Mouse (Mus musculus) forebrain, embryonic 16.5 days (tissue): ENCODE results near the gene Wdr18. TPM values are rescaled to one million over a fixed set of nuclear protein-coding genes. Genes with fewer than 3 reads are reported as not detected.

Experiments used
- ATAC-seq: fragments of 200-750 bp; cut with Nextera tagmentation; 2 replicates; pipeline ENCODE4 v1.8.0; 2017; ENCODE audit warnings: mild to moderate bottlenecking, moderate library complexity
- H3K27ac ChIP-seq: fragments of 300-500 bp; sonication (generic); 2 replicates; pipeline ENCODE4 v1.5.1; 2014; ENCODE audit warnings: low read length, control low read depth
- H3K27me3 ChIP-seq: fragments of 300-500 bp; sonication (generic); replicated peaks from 2 replicates; pipeline ENCODE4 v1.6.1; 2014; ENCODE audit warnings: low read length; ENCODE audit not compliant: control insufficient read depth, insufficient read depth
- H3K36me3 ChIP-seq: fragments of 300-500 bp; sonication (generic); 2 replicates; pipeline ENCODE4 v1.6.1; 2014; ENCODE audit not compliant: control insufficient read depth, insufficient read depth
- H3K4me1 ChIP-seq: fragments of 300-500 bp; sonication (generic); replicated peaks from 2 replicates; pipeline ENCODE4 v1.6.1; 2014; ENCODE audit warnings: low read length; ENCODE audit not compliant: control insufficient read depth, insufficient read depth
- H3K4me2 ChIP-seq: fragments of 300-500 bp; sonication (generic); 2 replicates; pipeline ENCODE4 v1.6.1; 2014; ENCODE audit warnings: mild to moderate bottlenecking, low read length, control low read depth
- H3K4me3 ChIP-seq: fragments of 300-500 bp; sonication (generic); replicated peaks from 2 replicates; pipeline ENCODE4 v1.5.1; 2014; ENCODE audit warnings: mild to moderate bottlenecking, low read length, control low read depth
- H3K9ac ChIP-seq: fragments of 300-500 bp; sonication (generic); replicated peaks from 2 replicates; pipeline ENCODE4 v1.6.1; 2014; ENCODE audit warnings: low read depth, low read length, control low read depth
- H3K9me3 ChIP-seq: fragments of 300-500 bp; sonication (generic); 2 replicates; pipeline ENCODE4 v1.6.1; 2016; ENCODE audit warnings: low read length; ENCODE audit not compliant: control insufficient read depth
- WGBS: fragments of 180-500 bp; shearing (Covaris S2); extraction: QIAGEN DNeasy Blood & Tissue Kit; methylation state at CpG from one replicate; pipeline ENCODE4 v1.1.7; 2014; 5-methylcytosine and 5-hydroxymethylcytosine counted together
- polyA plus RNA-seq: library from polyadenylated mRNA; unstranded; fragments of >200 nt; fragmentation: Nextera tagmentation; extraction: Ambion mirVana; gene quantifications from 2 replicates; pipeline ENCODE4 v1.2.1, GENCODE M21; 2015

The Wdr18 gene
- polyA plus RNA-seq, 1 experiment from 2014 or later = 97.7 TPM

DNA sequence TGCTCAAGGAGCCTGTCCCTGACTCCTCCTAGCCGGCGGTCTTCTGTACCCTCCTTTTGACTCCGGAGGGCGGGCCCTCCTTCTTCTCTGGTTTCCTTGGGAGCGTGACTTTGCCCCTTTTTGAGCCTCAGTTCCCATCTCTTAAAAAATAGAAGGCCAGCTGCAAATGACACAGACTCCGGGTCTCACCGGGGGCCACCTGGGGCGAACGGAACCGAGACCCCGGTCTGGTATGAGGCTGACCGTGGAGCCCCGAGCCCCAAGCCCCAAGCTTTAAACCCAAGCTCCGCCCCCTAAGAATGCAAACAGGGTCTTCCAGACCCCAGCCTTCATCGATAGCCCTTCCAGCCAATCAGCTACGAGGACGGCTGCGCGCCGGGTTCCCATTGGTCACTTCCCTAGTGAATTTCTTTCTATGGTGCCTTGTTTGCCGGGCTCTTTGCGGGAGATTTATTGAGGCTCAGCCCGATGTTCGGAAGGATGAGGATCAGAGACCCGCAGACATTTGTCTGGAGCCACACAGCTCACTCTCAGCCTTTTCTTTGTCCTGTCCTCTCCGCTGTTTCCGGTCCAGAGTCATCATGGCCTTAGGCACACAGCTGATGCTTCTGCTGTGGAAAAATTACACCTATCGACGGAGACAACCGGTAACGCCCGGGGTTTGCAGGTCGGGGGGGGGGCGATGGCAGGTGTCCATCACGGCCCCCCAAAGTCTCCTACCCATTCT lies 37.2 kb downstream of the Wdr18 start:
- no peaks in the 10 kb centered on the region for H3K36me3 ChIP-seq
- H3K4me2 ChIP-seq = peak overlapping the region; percentile 79
- H3K9me3 ChIP-seq = no peaks in the 10 kb centered on the region
- H3K27me3 ChIP-seq = 0 out of 2 replicates have a peak, but pooled peaks cover 2% of the 10 kb centered on the region
- peaks cover 20% of the 10 kb centered on the region for H3K4me1 ChIP-seq
- peak overlapping the region; percentile 59 for H3K4me3 ChIP-seq
- under 1% methylated on average over 35 of the region's 35 CpGs for WGBS
- ATAC-seq = peak; percentile 85
- peak overlapping the region; percentile 51 for H3K9ac ChIP-seq
- peak overlapping the region; percentile 49 for H3K27ac ChIP-seq

DNA sequence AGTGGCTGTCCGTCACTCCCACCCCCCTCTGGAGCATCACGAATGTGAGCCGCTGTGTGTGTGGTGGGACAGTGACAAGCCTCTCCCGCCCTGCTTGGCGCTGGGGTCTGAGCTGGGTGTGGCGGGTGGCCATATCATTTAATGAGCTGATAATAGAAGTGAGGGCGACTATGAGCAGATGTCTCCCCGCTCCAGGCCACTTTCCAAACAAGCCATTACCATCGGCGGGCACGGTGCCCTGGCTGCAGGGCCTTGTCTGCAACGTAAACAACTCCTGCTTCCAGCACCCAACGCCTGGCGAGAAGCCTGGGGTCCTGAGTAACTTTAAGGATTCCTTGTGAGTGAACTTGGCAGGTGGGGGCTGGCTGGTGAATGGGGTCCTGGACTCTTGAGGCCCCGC lies 37.9 kb downstream of the Wdr18 start:
- Histone ChIP-seq H3K9me3 (no peaks in the 10 kb centered on the region), H3K27me3 (peaks cover 3% of the 10 kb centered on the region; the same call in 1 of the 2 replicates), H3K4me1 (peaks cover 20% of the 10 kb centered on the region), H3K9ac (peak overlapping the region; percentile 51), H3K36me3 (no peaks in the 10 kb centered on the region), H3K27ac (peak overlapping the region; percentile 35; the same call in 1 of the 2 replicates), H3K4me2 (peak overlapping the region; percentile 79), H3K4me3 (peak overlapping the region; percentile 59)
- WGBS = 2% methylated on average over 15 of the region's 15 CpGs
- peak; percentile 16; the same call in 1 of the 2 replicates for ATAC-seq

GRCm38 (mm10) chr10:80001945-80002344 lies 42.0 kb downstream of the Wdr18 start:
- peaks cover 14% of the 10 kb centered on the region for H3K4me1 ChIP-seq
- peaks cover 11% of the 10 kb centered on the region; the same call in 1 of the 2 replicates for H3K27me3 ChIP-seq
- no peak for ATAC-seq
- WGBS = 83% methylated on average over 9 of the region's 9 CpGs
- H3K9ac ChIP-seq = no peak overlapping the region
- no peak overlapping the region for H3K4me3 ChIP-seq
- H3K27ac ChIP-seq = no peak overlapping the region
- no peak overlapping the region for H3K4me2 ChIP-seq
- H3K9me3 ChIP-seq = no peaks in the 10 kb centered on the region
- no peaks in the 10 kb centered on the region for H3K36me3 ChIP-seq

GRCm38 (mm10) chr10:80002829-80003228 lies 42.9 kb downstream of the Wdr18 start:
- no peak overlapping the region for H3K4me3 ChIP-seq
- H3K4me2 ChIP-seq = no peak overlapping the region
- WGBS = 21% methylated on average over 21 of the region's 21 CpGs
- no peak for ATAC-seq
- H3K9me3 ChIP-seq = no peaks in the 10 kb centered on the region
- no peak overlapping the region for H3K9ac ChIP-seq
- no peaks in the 10 kb centered on the region for H3K36me3 ChIP-seq
- peaks cover 5% of the 10 kb centered on the region for H3K4me1 ChIP-seq
- no peak overlapping the region for H3K27ac ChIP-seq
- H3K27me3 ChIP-seq = peaks cover 11% of the 10 kb centered on the region; the same call in 1 of the 2 replicates

- Histone ChIP-seq H3K27ac (no peak overlapping the region), H3K36me3 (no peaks in the 10 kb centered on the region), H3K4me2 (no peak overlapping the region), H3K27me3 (peaks cover 11% of the 10 kb centered on the region; the same call in 1 of the 2 replicates), H3K9me3 (no peaks in the 10 kb centered on the region), H3K9ac (no peak overlapping the region), H3K4me1 (no peaks in the 10 kb centered on the region), H3K4me3 (no peak overlapping the region)
- no peak for ATAC-seq
- 62% methylated on average over 9 of the region's 9 CpGs for WGBS
Observed at GRCm38 (mm10) chr10:80003374-80004232, 43.7 kb downstream of the Wdr18 start.

GRCm38 (mm10) chr10:80004233-80004705 lies 44.3 kb downstream of the Wdr18 start:
- Histone ChIP-seq H3K9me3 (no peaks in the 10 kb centered on the region), H3K4me3 (no peak overlapping the region), H3K36me3 (no peaks in the 10 kb centered on the region), H3K4me2 (no peak overlapping the region), H3K9ac (no peak overlapping the region), H3K4me1 (no peaks in the 10 kb centered on the region), H3K27me3 (peaks cover 11% of the 10 kb centered on the region; the same call in 1 of the 2 replicates), H3K27ac (no peak overlapping the region)
- 89% methylated on average over 8 of the region's 8 CpGs for WGBS
- ATAC-seq = no peak

DNA sequence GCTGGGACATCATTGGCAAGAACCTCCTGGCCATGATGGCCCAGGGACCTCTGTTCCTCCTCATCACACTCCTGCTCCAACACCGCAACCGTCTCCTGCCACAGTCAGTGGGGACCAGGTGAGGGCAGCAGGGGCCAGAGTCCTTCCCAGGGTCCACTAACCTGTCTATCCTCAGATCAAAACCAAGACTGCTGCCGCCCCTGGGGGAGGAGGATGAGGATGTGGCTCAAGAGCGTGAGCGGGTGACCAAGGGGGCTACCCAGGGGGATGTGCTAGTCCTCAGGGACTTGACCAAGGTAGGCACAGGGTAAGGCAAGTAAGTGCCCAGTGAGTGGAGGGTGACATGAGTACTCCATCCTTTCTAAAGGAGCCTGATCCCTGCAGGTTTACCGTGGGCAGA lies 51.8 kb downstream of the Wdr18 start:
- H3K4me2 ChIP-seq = no peak overlapping the region
- no peak overlapping the region for H3K27ac ChIP-seq
- H3K9ac ChIP-seq = no peak overlapping the region
- H3K27me3 ChIP-seq = peaks cover 45% of the 10 kb centered on the region
- ATAC-seq = no peak
- H3K9me3 ChIP-seq = peaks cover 18% of the 10 kb centered on the region
- peaks cover 7% of the 10 kb centered on the region; the same call in 1 of the 2 replicates for H3K36me3 ChIP-seq
- H3K4me3 ChIP-seq = no peak overlapping the region
- H3K4me1 ChIP-seq = no peaks in the 10 kb centered on the region
- 85% methylated on average over 6 of the region's 6 CpGs for WGBS

DNA sequence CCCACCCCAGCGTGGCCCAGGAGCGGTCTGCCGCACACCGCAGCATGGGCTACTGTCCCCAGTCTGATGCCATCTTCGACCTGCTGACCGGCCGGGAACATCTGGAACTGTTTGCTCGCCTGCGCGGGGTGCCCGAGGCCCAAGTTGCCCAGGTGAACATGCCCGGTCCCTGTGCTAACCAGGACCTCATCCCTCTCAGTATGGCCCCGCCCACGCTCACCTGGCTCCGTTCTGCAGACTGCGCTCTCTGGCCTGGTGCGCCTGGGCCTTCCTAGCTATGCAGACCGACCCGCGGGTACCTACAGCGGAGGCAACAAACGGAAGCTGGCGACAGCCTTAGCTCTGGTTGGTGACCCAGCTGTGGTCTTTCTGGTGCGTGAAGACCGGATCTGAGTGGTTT lies 53.7 kb downstream of the Wdr18 start:
- Histone ChIP-seq H3K27me3 (peaks cover 52% of the 10 kb centered on the region), H3K27ac (no peak overlapping the region), H3K9me3 (peaks cover 18% of the 10 kb centered on the region), H3K9ac (no peak overlapping the region), H3K4me3 (no peak overlapping the region), H3K4me1 (no peaks in the 10 kb centered on the region), H3K4me2 (no peak overlapping the region), H3K36me3 (peaks cover 7% of the 10 kb centered on the region; the same call in 1 of the 2 replicates)
- 23% methylated on average over 25 of the region's 25 CpGs for WGBS
- no peak for ATAC-seq
